Mouse (Mus musculus) T-cell, adult 2 months (primary cell): ENCODE data around the gene Actr3.

Experiments used
- DNase-seq: peaks from one replicate; pipeline ENCODE4 v3.0.0; 2022; ENCODE audit warnings: low spot score

Gene Actr3

DNA sequence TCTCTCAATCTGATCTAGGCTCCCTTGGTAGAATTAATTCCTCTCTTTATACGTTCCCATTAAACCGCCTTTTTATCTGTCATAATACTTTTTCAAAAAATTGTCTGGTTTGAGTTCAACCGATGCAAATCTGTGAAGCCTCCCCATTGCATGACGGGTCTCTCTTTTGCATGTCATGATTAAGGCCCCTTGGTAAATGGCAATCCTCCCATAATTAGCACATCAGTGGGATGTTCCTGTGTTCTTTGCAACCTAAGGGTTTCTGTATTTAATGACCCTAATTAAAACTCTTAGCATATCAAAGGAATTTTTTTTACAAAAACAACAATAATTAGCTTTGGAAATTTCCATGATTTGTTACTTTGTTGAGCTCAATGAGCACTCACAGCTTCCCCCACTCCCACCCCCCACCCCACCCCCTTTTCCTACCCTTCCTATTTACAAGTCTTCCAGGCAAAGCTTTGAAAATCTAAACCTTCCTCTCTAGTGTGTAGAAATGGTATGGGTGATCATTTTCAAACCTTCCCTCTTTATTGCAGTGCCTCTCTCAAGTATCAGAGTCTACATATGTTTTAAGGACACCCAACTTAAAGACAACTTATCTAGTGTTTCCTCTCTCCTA lies 84.0 kb downstream of the Actr3 start:
- DNase-seq = no peak

GRCm38 (mm10) chr1:125350843-125351242 lies 84.7 kb downstream of the Actr3 start:
- DNase-seq = no peak

- DNase-seq = no peak
Measured at GRCm38 (mm10) chr1:125345854-125346253, 89.7 kb downstream of the Actr3 start.

- no peak for DNase-seq
Measured at GRCm38 (mm10) chr1:125345448-125345847, 90.1 kb downstream of the Actr3 start.

DNA sequence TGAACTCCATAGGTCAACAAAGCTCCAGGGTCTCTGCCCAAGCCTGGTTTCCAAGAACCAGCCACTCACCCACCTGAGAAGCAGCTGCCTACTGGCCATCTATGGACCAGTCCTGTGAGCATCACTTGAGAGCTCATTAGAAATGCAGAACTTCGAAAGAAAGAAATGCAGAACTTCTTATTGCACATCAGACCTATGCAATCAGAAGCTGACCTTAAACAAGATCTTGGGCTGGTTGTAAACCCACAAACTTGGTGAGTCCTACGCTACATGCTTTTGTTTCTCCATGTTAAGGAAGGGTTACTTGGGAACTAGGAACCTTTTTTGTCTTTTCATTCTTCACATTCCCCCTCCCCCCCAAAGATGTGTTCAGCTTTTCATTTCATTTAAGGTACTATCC lies 92.4 kb downstream of the Actr3 start:
- DNase-seq = no peak
